Mouse (Mus musculus): ENCODE measurements around the gene Nap1l4. TPM values are rescaled to one million over a fixed set of nuclear protein-coding genes. Genes with fewer than 3 reads are reported as not detected.
A peak's percentile ranks its signal among the peaks of the same experiment; 100 is the strongest.

Gene Nap1l4
- polyA plus RNA-seq, 1 experiment from 2014 or later = 198 TPM

- Histone ChIP-seq H3K27ac (no peak overlapping the region), H3K9ac (no peak overlapping the region), H3K4me1 (replicated peaks) (peaks cover 15% of the 10 kb centered on the region), H3K4me2 (replicated peaks) (no peak overlapping the region), H3K36me3 (no peaks in the 10 kb centered on the region), H3K4me3 (replicated peaks) (no peak overlapping the region), H3K9me3 (no peaks in the 10 kb centered on the region), H3K27me3 (replicated peaks) (peaks cover 28% of the 10 kb centered on the region)
- WGBS = 84% methylated on average over 4 of the region's 4 CpGs
- ATAC-seq = peak; percentile 44; the same call in 1 of the 2 replicates
Measured at GRCm38 (mm10) chr7:143498584-143498983, 50.3 kb downstream of the Nap1l4 start.

GRCm38 (mm10) chr7:143495104-143495961, 53.6 kb downstream of the Nap1l4 start:
- 69% methylated on average over 8 of the region's 8 CpGs for WGBS
- no peak overlapping the region for H3K27ac ChIP-seq
- H3K27me3 ChIP-seq (replicated peaks) = peaks cover under 1% of the 10 kb centered on the region; the same call in 1 of the 2 replicates
- H3K9me3 ChIP-seq = no peaks in the 10 kb centered on the region
- 0 out of 2 replicates have a peak, but pooled peaks have one; percentile 26 for ATAC-seq
- H3K4me2 ChIP-seq (replicated peaks) = no peak overlapping the region
- no peaks in the 10 kb centered on the region for H3K36me3 ChIP-seq
- no peak overlapping the region for H3K4me3 ChIP-seq (replicated peaks)
- H3K4me1 ChIP-seq (replicated peaks) = no peaks in the 10 kb centered on the region
- no peak overlapping the region for H3K9ac ChIP-seq

- Histone ChIP-seq H3K4me2 (replicated peaks) (no peak overlapping the region), H3K9me3 (no peaks in the 10 kb centered on the region), H3K36me3 (no peaks in the 10 kb centered on the region), H3K4me3 (replicated peaks) (no peak overlapping the region), H3K27me3 (replicated peaks) (no peaks in the 10 kb centered on the region; the same call in 1 of the 2 replicates), H3K4me1 (replicated peaks) (no peaks in the 10 kb centered on the region), H3K9ac (no peak overlapping the region), H3K27ac (no peak overlapping the region)
- WGBS = 75% methylated on average over 6 of the region's 6 CpGs
- ATAC-seq = no peak
Measured at GRCm38 (mm10) chr7:143493616-143494126, 55.2 kb downstream of the Nap1l4 start.

- 80% methylated on average over 6 of the region's 6 CpGs for WGBS
- H3K4me1 ChIP-seq (replicated peaks) = no peaks in the 10 kb centered on the region
- H3K27me3 ChIP-seq (replicated peaks) = no peaks in the 10 kb centered on the region; the same call in 1 of the 2 replicates
- ATAC-seq = no peak
- H3K9me3 ChIP-seq = no peaks in the 10 kb centered on the region
- H3K36me3 ChIP-seq = no peaks in the 10 kb centered on the region
- no peak overlapping the region for H3K9ac ChIP-seq
- no peak overlapping the region for H3K4me2 ChIP-seq (replicated peaks)
- H3K4me3 ChIP-seq (replicated peaks) = no peak overlapping the region
- H3K27ac ChIP-seq = no peak overlapping the region
Measured at GRCm38 (mm10) chr7:143489735-143490134, 59.2 kb downstream of the Nap1l4 start.

GRCm38 (mm10) chr7:143482541-143482940, 66.4 kb downstream of the Nap1l4 start:
- Histone ChIP-seq H3K4me3 (replicated peaks) (no peak overlapping the region), H3K27ac (no peak overlapping the region), H3K36me3 (no peaks in the 10 kb centered on the region), H3K4me2 (replicated peaks) (no peak overlapping the region), H3K9ac (no peak overlapping the region), H3K27me3 (replicated peaks) (no peaks in the 10 kb centered on the region), H3K4me1 (replicated peaks) (0 out of 2 replicates have a peak, but pooled peaks cover 5% of the 10 kb centered on the region), H3K9me3 (no peaks in the 10 kb centered on the region)
- WGBS = 10% methylated on average over 6 of the region's 6 CpGs
- 0 out of 2 replicates have a peak, but pooled peaks have one; percentile 32 for ATAC-seq

GRCm38 (mm10) chr7:143481806-143482387, 67.0 kb downstream of the Nap1l4 start:
- no peak for ATAC-seq
- Histone ChIP-seq H3K36me3 (no peaks in the 10 kb centered on the region), H3K9me3 (no peaks in the 10 kb centered on the region), H3K27ac (no peak overlapping the region), H3K4me3 (replicated peaks) (no peak overlapping the region), H3K27me3 (replicated peaks) (no peaks in the 10 kb centered on the region), H3K4me2 (replicated peaks) (no peak overlapping the region), H3K9ac (no peak overlapping the region), H3K4me1 (replicated peaks) (0 out of 2 replicates have a peak, but pooled peaks cover 9% of the 10 kb centered on the region)
- 57% methylated on average over 5 of the region's 5 CpGs for WGBS

GRCm38 (mm10) chr7:143480498-143480897, 68.4 kb downstream of the Nap1l4 start:
- H3K9me3 ChIP-seq = no peaks in the 10 kb centered on the region
- H3K4me1 ChIP-seq (replicated peaks) = peaks cover 12% of the 10 kb centered on the region; the same call in 1 of the 2 replicates
- no peak overlapping the region for H3K9ac ChIP-seq
- no peak overlapping the region for H3K4me3 ChIP-seq (replicated peaks)
- ATAC-seq = no peak
- H3K4me2 ChIP-seq (replicated peaks) = no peak overlapping the region
- H3K36me3 ChIP-seq = no peaks in the 10 kb centered on the region
- 36% methylated on average over 13 of the region's 13 CpGs for WGBS
- no peaks in the 10 kb centered on the region for H3K27me3 ChIP-seq (replicated peaks)
- H3K27ac ChIP-seq = no peak overlapping the region

- no peak overlapping the region for H3K4me3 ChIP-seq (replicated peaks)
- no peak overlapping the region for H3K4me2 ChIP-seq (replicated peaks)
- 89% methylated on average over 5 of the region's 5 CpGs for WGBS
- no peak overlapping the region for H3K9ac ChIP-seq
- no peaks in the 10 kb centered on the region for H3K9me3 ChIP-seq
- no peak for ATAC-seq
- H3K36me3 ChIP-seq = no peaks in the 10 kb centered on the region
- H3K4me1 ChIP-seq (replicated peaks) = peaks cover 13% of the 10 kb centered on the region; the same call in 1 of the 2 replicates
- H3K27me3 ChIP-seq (replicated peaks) = no peaks in the 10 kb centered on the region
- no peak overlapping the region for H3K27ac ChIP-seq
Measured at GRCm38 (mm10) chr7:143477800-143478199, 71.1 kb downstream of the Nap1l4 start.

- no peak for ATAC-seq
- Histone ChIP-seq H3K9me3 (no peaks in the 10 kb centered on the region), H3K27ac (no peak overlapping the region), H3K4me1 (replicated peaks) (peaks cover 8% of the 10 kb centered on the region; the same call in 1 of the 2 replicates), H3K27me3 (replicated peaks) (no peaks in the 10 kb centered on the region), H3K9ac (no peak overlapping the region), H3K4me3 (replicated peaks) (no peak overlapping the region), H3K4me2 (replicated peaks) (no peak overlapping the region), H3K36me3 (no peaks in the 10 kb centered on the region)
- WGBS = 76% methylated on average over 3 of the region's 3 CpGs
Measured at GRCm38 (mm10) chr7:143476702-143477335, 72.1 kb downstream of the Nap1l4 start.

GRCm38 (mm10) chr7:143475876-143476275, 73.0 kb downstream of the Nap1l4 start:
- Histone ChIP-seq H3K9me3 (no peaks in the 10 kb centered on the region), H3K27ac (no peak overlapping the region), H3K27me3 (replicated peaks) (no peaks in the 10 kb centered on the region), H3K9ac (no peak overlapping the region), H3K4me1 (replicated peaks) (peaks cover 8% of the 10 kb centered on the region; the same call in 1 of the 2 replicates), H3K4me3 (replicated peaks) (no peak overlapping the region), H3K36me3 (no peaks in the 10 kb centered on the region), H3K4me2 (replicated peaks) (no peak overlapping the region)
- peak; percentile 67 for ATAC-seq
- WGBS = 55% methylated on average over 11 of the region's 11 CpGs

- no peak overlapping the region for H3K9ac ChIP-seq
- peak overlapping the region; percentile 38 for H3K4me2 ChIP-seq (replicated peaks)
- peaks cover 11% of the 10 kb centered on the region; the same call in 1 of the 2 replicates for H3K4me1 ChIP-seq (replicated peaks)
- peak; percentile 57 for ATAC-seq
- no peaks in the 10 kb centered on the region for H3K27me3 ChIP-seq (replicated peaks)
- no peak overlapping the region for H3K27ac ChIP-seq
- no peaks in the 10 kb centered on the region for H3K36me3 ChIP-seq
- no peaks in the 10 kb centered on the region for H3K9me3 ChIP-seq
- WGBS = 37% methylated on average over 10 of the region's 10 CpGs
- H3K4me3 ChIP-seq (replicated peaks) = no peak overlapping the region
Measured at GRCm38 (mm10) chr7:143474811-143475210, 74.1 kb downstream of the Nap1l4 start.

Measured in intestine, embryonic 15.5 days (tissue).